Mouse (Mus musculus): ENCODE data around the gene Vps8. TPM values are rescaled to one million over a fixed set of nuclear protein-coding genes. Genes with fewer than 3 reads are reported as not detected.

The Vps8 gene
- polyA plus RNA-seq (2012; rRNA removed), result 35.1 and 35.8 TPM in 2 replicates

DNA sequence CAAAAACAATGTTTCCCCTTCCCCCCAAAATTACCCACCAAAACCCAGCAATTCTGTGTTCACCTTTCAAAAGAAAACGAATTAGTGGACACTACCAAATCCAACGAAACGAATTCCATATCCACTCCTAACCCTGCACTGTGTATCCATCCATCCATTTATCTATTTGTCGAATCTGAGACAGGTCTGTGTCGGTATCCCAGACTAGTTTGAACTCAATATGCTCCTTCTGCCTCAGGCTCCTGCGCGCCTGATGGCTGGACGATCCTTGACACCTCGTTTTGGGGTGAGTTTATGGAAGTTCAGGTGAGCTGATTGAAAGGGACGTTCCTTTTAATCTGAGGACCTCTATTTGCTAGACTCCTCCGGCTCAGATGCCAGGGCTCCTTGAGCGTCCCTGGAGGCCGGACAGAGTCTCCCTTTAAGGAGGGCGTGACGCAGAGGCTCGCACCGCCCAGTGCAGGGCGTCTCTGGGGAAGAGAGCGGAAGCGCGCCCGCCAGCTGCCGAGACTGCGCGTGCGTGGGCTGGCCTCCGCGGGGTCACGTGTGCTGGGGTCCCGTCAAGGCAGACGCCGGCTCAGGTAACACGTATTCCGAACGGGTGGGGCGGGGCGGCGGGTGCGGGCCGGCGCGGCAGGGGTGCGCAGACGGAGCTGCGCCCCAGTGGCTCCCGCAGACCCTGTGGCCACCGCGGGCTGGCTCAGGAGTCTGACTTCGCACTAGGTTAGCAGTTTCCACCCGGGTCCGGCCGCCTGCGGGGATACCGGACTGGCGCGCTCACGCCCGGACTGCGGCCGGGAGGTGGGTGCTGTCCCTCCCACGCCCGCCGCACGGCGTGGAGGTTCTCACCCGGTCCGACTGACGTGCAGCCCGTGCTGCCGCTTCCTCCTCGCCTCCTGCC lies at the start of gene Vps8:
Gene Vps8, plus strand, starts transcription at position 474 of the 901 bp plus-strand sequence.
- peak within 1 kb of the TSS; percentile 98 for H3K4me3 ChIP-seq (ENCODE audit: insufficient read depth, low read length)
- peak within 1 kb of the TSS; percentile 87 for H3K27ac ChIP-seq (ENCODE audit: insufficient read depth, low read length)
- peaks cover 3% of the 10 kb centered on the region; the same call in 1 of the 2 replicates for H3K4me1 ChIP-seq (ENCODE audit: control insufficient read depth, insufficient read depth, low read length)
- TF ChIP-seq POLR2A (IDR thresholded peaks at IDR 0.05; ENCODE audit: extremely low read depth, insufficient read depth, low read length), result peak; percentile 79
- no peak for TF ChIP-seq CTCF (IDR thresholded peaks at IDR 0.05; ENCODE audit: extremely low read depth, insufficient read depth, low read length)

DNA sequence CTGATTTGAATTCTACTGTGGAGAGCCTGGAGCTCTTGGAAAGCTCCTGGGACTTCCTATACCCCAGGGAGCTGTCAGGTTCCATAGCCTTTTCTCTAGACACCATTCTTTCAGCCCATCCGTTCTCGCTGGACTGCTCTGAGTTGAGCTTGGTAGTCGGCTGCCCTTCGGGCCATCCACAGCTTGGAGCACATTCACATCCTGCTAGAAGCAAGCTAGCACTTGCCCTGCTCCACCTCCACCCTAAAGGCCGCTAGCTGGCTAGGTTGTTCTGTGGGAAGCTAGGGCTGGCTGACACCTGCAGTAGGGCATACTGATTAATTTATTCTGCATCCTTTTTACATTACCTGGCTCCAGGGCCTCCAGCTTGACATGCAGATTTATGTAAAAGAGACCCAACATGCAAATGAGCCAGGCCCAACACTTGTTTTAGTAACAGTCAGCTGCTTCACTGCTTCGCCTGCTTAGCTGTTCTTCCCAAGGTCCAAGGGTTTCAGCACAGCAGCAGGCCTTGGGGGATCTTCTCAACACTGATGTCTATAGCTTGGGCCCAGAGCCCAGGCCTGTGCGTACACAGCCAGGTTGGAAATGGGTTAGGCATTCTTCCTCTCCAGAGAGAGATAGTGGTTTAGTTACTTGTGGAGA lies 49.5 kb upstream of the Vps8 start:
- Histone ChIP-seq H3K4me1 (ENCODE audit: control insufficient read depth, insufficient read depth, low read length) (peaks cover 6% of the 10 kb centered on the region), H3K27ac (ENCODE audit: insufficient read depth, low read length) (peak overlapping the region; percentile 83), H3K4me3 (ENCODE audit: insufficient read depth, low read length) (no peak overlapping the region)
- no peak for TF ChIP-seq CTCF (IDR thresholded peaks at IDR 0.05; ENCODE audit: extremely low read depth, insufficient read depth, low read length)
- TF ChIP-seq POLR2A (IDR thresholded peaks at IDR 0.05; ENCODE audit: extremely low read depth, insufficient read depth, low read length), result no peak

DNA sequence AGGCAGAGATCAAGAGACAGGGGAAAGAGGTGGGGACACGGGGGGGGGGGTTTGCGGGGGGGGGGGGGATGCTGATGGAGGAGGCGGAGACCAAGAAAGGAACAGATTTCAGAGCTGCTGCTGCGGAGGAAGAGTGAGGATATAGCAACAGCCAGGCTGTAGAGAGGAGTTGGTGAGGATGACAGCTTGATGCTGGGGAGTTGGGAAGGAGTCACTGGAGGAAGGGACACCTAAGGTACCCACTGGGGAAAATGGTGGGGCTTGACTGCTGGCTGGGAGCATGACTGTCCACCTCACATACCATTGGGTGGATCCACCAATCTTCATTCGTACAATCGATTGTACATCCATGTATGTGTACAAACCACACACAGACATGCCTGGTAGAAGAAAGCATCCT lies 48.9 kb upstream of the Vps8 start:
- Histone ChIP-seq H3K4me1 (ENCODE audit: control insufficient read depth, insufficient read depth, low read length) (peaks cover 6% of the 10 kb centered on the region), H3K27ac (ENCODE audit: insufficient read depth, low read length) (peak overlapping the region; percentile 53), H3K4me3 (ENCODE audit: insufficient read depth, low read length) (no peak overlapping the region)
- no peak for TF ChIP-seq POLR2A (IDR thresholded peaks at IDR 0.05; ENCODE audit: extremely low read depth, insufficient read depth, low read length)
- no peak for TF ChIP-seq CTCF (IDR thresholded peaks at IDR 0.05; ENCODE audit: extremely low read depth, insufficient read depth, low read length)

DNA sequence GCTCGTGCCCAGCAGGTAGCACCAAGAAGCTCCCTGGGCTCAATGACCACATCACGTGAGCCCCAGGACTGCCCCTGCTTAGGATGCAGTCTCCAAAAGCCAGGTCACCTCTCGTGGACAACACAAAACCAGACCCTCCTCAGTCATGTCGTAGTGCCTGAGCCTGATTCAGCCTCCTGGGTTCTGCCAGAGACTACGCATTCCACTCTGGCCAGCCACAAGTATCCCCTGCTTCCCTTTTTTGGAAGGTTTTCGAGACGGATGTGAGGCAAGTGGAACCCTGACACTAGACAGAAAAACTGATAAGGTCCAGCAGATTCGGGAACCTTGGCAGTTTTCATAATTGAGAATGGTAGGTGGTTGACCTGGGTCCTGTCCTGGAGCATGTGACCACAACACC lies 47.8 kb upstream of the Vps8 start:
- Histone ChIP-seq H3K4me3 (ENCODE audit: insufficient read depth, low read length) (no peak overlapping the region), H3K27ac (ENCODE audit: insufficient read depth, low read length) (no peak overlapping the region), H3K4me1 (ENCODE audit: control insufficient read depth, insufficient read depth, low read length) (peaks cover 6% of the 10 kb centered on the region)
- TF ChIP-seq POLR2A (IDR thresholded peaks at IDR 0.05; ENCODE audit: extremely low read depth, insufficient read depth, low read length) (no peak), CTCF (IDR thresholded peaks at IDR 0.05; ENCODE audit: extremely low read depth, insufficient read depth, low read length) (no peak)

DNA sequence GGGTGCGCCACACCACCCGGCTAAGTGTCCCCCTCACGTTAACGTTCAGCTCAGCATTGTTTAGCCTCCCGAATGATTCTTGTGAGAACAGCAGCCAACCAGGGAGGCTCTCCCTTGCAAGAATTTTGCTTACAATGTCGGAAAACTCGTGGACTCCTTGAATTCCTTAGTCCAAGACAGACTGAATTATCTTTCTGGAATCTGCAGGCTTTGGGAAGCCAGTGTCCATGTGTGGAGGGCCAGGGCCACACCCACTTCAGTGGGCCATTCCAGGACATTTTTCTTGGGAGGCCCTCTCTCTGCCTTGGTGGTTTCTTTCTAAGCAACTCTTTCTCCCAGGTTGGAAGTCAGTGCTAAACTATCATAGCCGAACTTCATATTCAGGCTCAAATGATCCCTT lies 46.6 kb upstream of the Vps8 start:
- TF ChIP-seq CTCF (IDR thresholded peaks at IDR 0.05; ENCODE audit: extremely low read depth, insufficient read depth, low read length), result no peak
- TF ChIP-seq POLR2A (IDR thresholded peaks at IDR 0.05; ENCODE audit: extremely low read depth, insufficient read depth, low read length), result no peak
- H3K4me3 ChIP-seq (ENCODE audit: insufficient read depth, low read length), result no peak overlapping the region
- peaks cover 6% of the 10 kb centered on the region for H3K4me1 ChIP-seq (ENCODE audit: control insufficient read depth, insufficient read depth, low read length)
- H3K27ac ChIP-seq (ENCODE audit: insufficient read depth, low read length), result no peak overlapping the region

DNA sequence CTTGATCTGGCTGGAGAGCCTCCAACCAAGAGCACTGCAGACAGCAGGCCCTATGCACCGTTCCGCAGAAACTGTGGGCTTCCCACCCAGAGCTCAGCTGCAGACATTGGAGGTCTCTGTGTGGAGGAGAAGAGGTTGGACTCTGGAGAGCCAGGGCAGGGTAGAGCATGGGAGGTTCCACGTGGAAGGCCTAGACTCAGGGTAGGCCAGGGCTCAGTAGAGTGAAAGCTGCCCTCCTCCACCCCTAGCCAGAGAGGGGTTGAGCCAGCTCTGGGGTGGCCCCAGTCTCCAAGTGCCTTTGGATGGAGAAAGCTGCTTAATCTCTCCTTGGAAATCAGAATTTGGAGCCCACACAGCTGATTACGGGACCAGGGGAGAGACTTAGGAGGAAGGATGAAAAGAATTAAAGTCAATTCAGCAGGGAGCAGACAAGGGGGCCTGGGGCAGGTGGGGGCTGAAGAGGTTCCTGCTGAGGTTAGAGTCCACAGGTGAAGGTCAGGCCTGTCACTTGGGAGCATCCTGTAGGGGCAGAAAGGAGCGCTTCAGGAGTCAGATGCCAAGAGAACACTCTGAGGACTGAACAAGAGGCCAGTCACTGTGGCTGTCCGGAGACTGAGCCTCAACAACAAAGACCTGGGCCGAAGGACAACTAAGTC lies 45.8 kb upstream of the Vps8 start:
- Histone ChIP-seq H3K4me1 (ENCODE audit: control insufficient read depth, insufficient read depth, low read length) (peaks cover 6% of the 10 kb centered on the region), H3K4me3 (ENCODE audit: insufficient read depth, low read length) (no peak overlapping the region), H3K27ac (ENCODE audit: insufficient read depth, low read length) (no peak overlapping the region)
- no peak for TF ChIP-seq CTCF (IDR thresholded peaks at IDR 0.05; ENCODE audit: extremely low read depth, insufficient read depth, low read length)
- no peak for TF ChIP-seq POLR2A (IDR thresholded peaks at IDR 0.05; ENCODE audit: extremely low read depth, insufficient read depth, low read length)

DNA sequence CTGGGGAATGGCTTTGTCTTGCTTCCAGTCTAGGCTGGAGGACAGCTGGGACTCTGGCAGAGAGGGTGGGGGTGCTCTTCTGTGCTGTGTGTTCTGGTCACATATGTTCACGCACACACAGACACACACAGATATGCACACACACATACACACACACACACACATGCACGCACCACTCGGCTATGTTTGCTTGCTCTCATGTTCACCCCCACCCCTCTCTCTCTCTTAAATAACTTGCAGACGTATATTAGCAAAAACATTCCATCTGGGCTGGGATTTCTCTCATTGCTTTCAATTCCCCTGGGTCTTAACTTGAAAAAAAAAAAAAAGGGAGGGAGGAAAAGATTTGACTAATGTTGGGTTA lies 45.3 kb upstream of the Vps8 start:
- Histone ChIP-seq H3K27ac (ENCODE audit: insufficient read depth, low read length) (no peak overlapping the region), H3K4me3 (ENCODE audit: insufficient read depth, low read length) (no peak overlapping the region), H3K4me1 (ENCODE audit: control insufficient read depth, insufficient read depth, low read length) (peaks cover 6% of the 10 kb centered on the region)
- no peak for TF ChIP-seq POLR2A (IDR thresholded peaks at IDR 0.05; ENCODE audit: extremely low read depth, insufficient read depth, low read length)
- TF ChIP-seq CTCF (IDR thresholded peaks at IDR 0.05; ENCODE audit: extremely low read depth, insufficient read depth, low read length), result no peak

DNA sequence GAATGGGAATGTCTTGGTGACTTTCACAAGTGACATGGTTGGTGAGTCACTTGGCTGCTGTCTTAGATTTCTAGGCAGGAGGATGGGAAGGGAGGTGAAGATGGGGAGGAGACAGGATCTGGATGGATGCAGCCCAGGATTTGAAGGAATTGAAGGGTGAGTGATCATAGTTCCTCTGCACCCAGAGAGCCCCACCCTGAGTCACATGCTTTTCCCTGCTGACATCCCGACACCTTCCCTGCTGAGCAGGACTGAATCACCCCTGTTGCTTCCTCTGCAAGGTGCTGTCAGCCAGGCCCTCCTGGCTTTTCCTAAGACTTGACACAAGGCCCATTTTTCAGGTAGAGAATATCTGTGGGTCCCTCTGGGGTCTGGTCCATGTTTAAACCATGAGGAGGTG lies 41.4 kb upstream of the Vps8 start:
- Histone ChIP-seq H3K27ac (ENCODE audit: insufficient read depth, low read length) (no peak overlapping the region), H3K4me3 (ENCODE audit: insufficient read depth, low read length) (no peak overlapping the region), H3K4me1 (ENCODE audit: control insufficient read depth, insufficient read depth, low read length) (0 out of 2 replicates have a peak, but pooled peaks cover 2% of the 10 kb centered on the region)
- TF ChIP-seq POLR2A (IDR thresholded peaks at IDR 0.05; ENCODE audit: extremely low read depth, insufficient read depth, low read length), result no peak
- TF ChIP-seq CTCF (IDR thresholded peaks at IDR 0.05; ENCODE audit: extremely low read depth, insufficient read depth, low read length), result no peak

DNA sequence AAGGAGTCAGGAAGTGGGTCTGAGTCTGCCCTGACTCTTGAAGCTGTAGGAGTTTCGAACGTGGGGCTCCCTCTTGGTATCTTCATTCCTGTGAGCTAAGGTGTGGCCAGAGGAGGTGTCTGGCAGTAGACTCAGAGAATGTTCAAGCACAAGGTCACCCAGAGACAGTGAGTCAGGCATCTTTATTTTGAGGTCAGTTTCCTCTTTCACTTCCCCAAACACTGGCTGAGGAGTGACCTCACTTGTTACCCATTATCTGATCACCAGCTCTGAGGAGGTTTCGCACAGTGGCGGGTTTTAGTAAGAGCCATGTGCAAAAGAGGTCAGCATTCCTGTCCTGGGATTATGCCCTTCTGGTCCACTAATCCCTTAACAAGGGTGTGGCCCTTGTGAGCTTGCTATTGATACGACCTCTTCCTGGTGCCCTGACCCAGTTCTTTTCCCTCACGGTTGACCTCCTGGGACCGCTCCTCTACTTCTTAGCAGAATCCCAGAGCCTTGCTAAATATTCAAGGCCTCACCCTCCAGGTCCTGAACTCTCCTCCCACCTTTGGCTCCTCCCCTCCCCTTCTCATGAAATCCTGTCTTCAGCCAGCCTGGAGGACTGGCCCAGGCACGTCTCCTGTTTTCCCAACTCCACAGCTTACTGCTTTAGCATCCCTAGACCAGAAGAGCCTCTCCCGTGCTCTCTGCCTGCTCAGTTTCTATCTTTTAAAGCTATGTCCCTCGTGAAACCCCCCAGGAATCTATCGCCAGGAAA lies 40.6 kb upstream of the Vps8 start:
- Histone ChIP-seq H3K4me3 (ENCODE audit: insufficient read depth, low read length) (no peak overlapping the region), H3K4me1 (ENCODE audit: control insufficient read depth, insufficient read depth, low read length) (0 out of 2 replicates have a peak, but pooled peaks cover 2% of the 10 kb centered on the region), H3K27ac (ENCODE audit: insufficient read depth, low read length) (no peak overlapping the region)
- TF ChIP-seq CTCF (IDR thresholded peaks at IDR 0.05; ENCODE audit: extremely low read depth, insufficient read depth, low read length), result no peak
- no peak for TF ChIP-seq POLR2A (IDR thresholded peaks at IDR 0.05; ENCODE audit: extremely low read depth, insufficient read depth, low read length)

All from cortical plate, adult 2 months (tissue).